Mouse (Mus musculus) heart, postnatal 0 days (tissue): ENCODE data around the gene Pou2f2. TPM values are rescaled to one million over a fixed set of nuclear protein-coding genes. Genes with fewer than 3 reads are reported as not detected.

ENCODE experiments used
- ATAC-seq: fragments of 200-750 bp; cut with Nextera tagmentation; 2 replicates; pipeline ENCODE4 v1.8.0; 2017; ENCODE audit warnings: low read depth, moderate number of reproducible peaks, moderate library complexity; ENCODE audit not compliant: insufficient read depth
- DNase-seq: peaks from one replicate; pipeline ENCODE4 v3.0.0-alpha.2; 2016; ENCODE audit warnings: low spot score
- H3K27ac ChIP-seq: fragments of 300-500 bp; sonication (generic); 2 replicates; pipeline ENCODE4 v1.5.1; 2014; ENCODE audit warnings: low read depth, mild to moderate bottlenecking
- H3K27me3 ChIP-seq: fragments of 300-500 bp; sonication (generic); 2 replicates; pipeline ENCODE4 v1.6.1; 2014; ENCODE audit warnings: low read length, mixed read lengths; ENCODE audit not compliant: control insufficient read depth, insufficient read depth
- H3K36me3 ChIP-seq: fragments of 300-500 bp; sonication (generic); replicated peaks from 2 replicates; pipeline ENCODE4 v1.6.1; 2014; ENCODE audit warnings: low read length, mixed read lengths; ENCODE audit not compliant: control insufficient read depth, insufficient read depth
- H3K4me1 ChIP-seq: fragments of 300-500 bp; sonication (generic); 2 replicates; pipeline ENCODE4 v1.6.1; 2014; ENCODE audit warnings: antibody characterized with exemption; ENCODE audit not compliant: control insufficient read depth, insufficient read depth
- H3K4me2 ChIP-seq: fragments of 300-500 bp; sonication (generic); 2 replicates; pipeline ENCODE4 v1.6.1; 2014; ENCODE audit warnings: low read depth, mild to moderate bottlenecking, low read length, moderate library complexity
- H3K4me3 ChIP-seq: fragments of 300-500 bp; sonication (generic); 2 replicates; pipeline ENCODE4 v1.5.1; 2014; ENCODE audit warnings: low read depth, low read length
- H3K9ac ChIP-seq: fragments of 300-500 bp; sonication (generic); replicated peaks from 2 replicates; pipeline ENCODE4 v1.6.1; 2014; ENCODE audit warnings: low read depth, low read length, mixed read lengths
- H3K9me3 ChIP-seq: fragments of 300-500 bp; sonication (generic); replicated peaks from 2 replicates; pipeline ENCODE4 v1.6.1; 2016; ENCODE audit warnings: low read length; ENCODE audit not compliant: control insufficient read depth
- CTCF ChIP-seq: IDR thresholded peaks from 2 replicates; pipeline ENCODE4 v1.5.1; 2016; ENCODE audit warnings: antibody characterized with exemption, control low read depth, low read depth
- EP300 ChIP-seq: IDR thresholded peaks from 2 replicates; pipeline ENCODE4 v1.6.1; 2016; ENCODE audit warnings: antibody characterized with exemption, low read depth
- WGBS: fragments of 180-500 bp; shearing (Covaris S2); extraction: QIAGEN DNeasy Blood & Tissue Kit; methylation state at CpG from one replicate; pipeline ENCODE4 v1.1.7; 2014; 5-methylcytosine and 5-hydroxymethylcytosine counted together
- polyA plus RNA-seq: library from polyadenylated mRNA; unstranded; fragments of >200 nt; fragmentation: Nextera tagmentation; extraction: Ambion mirVana; gene quantifications from 2 replicates; pipeline ENCODE4 v1.2.1, GENCODE M21; 2015
- total RNA-seq: library from RNA; depleted of rRNA; stranded (reverse); fragments of >200 nt; gene quantifications from 2 replicates; pipeline ENCODE4 v1.2.3, GENCODE M21; 2014; ENCODE audit warnings: low replicate concordance

The Pou2f2 gene
- total and polyA plus RNA-seq, 2 experiments from 2014 or later, result under 0.01 to 0.25 TPM

GRCm38 (mm10) chr7:25099581-25099980 lies 79.9 kb downstream of the Pou2f2 start:
- H3K4me3 ChIP-seq, result no peak overlapping the region
- no peak for ATAC-seq
- WGBS, result 46% methylated on average over 4 of the region's 4 CpGs
- no peaks in the 10 kb centered on the region for H3K4me1 ChIP-seq
- H3K9me3 ChIP-seq, result no peaks in the 10 kb centered on the region
- TF ChIP-seq CTCF (peak; percentile 31), EP300 (no peak)
- H3K27ac ChIP-seq, result no peak overlapping the region
- H3K9ac ChIP-seq, result no peak overlapping the region
- no peaks in the 10 kb centered on the region for H3K36me3 ChIP-seq
- no peak overlapping the region for H3K4me2 ChIP-seq
- H3K27me3 ChIP-seq, result peaks cover 10% of the 10 kb centered on the region; the same call in 1 of the 2 replicates
- no peak for DNase-seq

- H3K4me2 ChIP-seq, result no peak overlapping the region
- H3K9ac ChIP-seq, result no peak overlapping the region
- H3K4me3 ChIP-seq, result no peak overlapping the region
- H3K27ac ChIP-seq, result no peak overlapping the region
- no peaks in the 10 kb centered on the region for H3K9me3 ChIP-seq
- ATAC-seq, result no peak
- WGBS, result 58% methylated on average over 3 of the region's 3 CpGs
- TF ChIP-seq EP300 (no peak), CTCF (no peak)
- H3K36me3 ChIP-seq, result no peaks in the 10 kb centered on the region
- DNase-seq, result no peak
- H3K4me1 ChIP-seq, result no peaks in the 10 kb centered on the region
- peaks cover 10% of the 10 kb centered on the region; the same call in 1 of the 2 replicates for H3K27me3 ChIP-seq
These were observed 81.4 kb downstream of the Pou2f2 start for GRCm38 (mm10) chr7:25098169-25098568.

DNA sequence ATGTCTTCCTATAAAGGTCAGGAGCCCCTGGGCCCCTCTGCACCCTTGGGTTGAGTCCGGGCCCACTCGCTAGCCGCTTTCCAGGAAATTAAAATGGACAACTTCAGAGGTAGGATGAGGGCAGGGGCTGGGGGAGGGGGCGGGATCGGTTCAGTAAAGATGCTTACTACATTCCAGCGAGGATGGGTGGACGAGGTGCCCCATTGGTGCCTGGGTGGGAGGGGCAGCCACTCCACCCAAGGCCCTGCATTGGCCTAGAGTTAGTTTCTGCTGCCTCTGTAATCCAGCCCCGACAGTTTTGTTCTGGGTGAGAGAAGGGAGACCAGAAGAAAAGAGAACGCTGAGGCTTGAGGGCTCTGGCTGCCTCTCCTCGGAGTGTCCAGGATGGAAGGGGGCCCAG lies 89.7 kb downstream of the Pou2f2 start:
- TF ChIP-seq EP300, result no peak

DNA sequence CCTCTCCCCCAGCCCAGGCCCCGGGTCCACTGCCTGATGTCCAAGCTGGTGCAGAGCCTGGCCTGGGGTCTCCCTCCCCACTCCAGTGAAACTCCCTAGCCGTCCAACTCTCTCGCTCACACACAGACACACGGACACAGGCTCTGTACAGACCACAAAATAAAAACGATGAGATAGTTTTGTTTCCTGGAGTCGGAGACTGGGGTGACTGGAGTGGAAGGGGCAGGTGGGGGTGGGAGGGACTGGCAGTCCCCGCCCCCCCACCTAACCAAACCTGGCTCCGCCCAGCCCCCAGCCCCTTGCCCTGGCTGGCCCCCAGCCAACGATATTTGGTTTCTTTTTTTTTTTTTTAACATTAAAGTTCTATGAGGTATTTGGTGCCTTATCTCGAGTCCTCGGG lies 90.6 kb downstream of the Pou2f2 start:
- no peak for ATAC-seq
- no peak overlapping the region for H3K9ac ChIP-seq
- peaks cover 4% of the 10 kb centered on the region for H3K36me3 ChIP-seq
- 32% methylated on average over 11 of the region's 11 CpGs for WGBS
- DNase-seq, result no peak
- no peak overlapping the region for H3K4me3 ChIP-seq
- H3K4me2 ChIP-seq, result no peak overlapping the region
- H3K27ac ChIP-seq, result no peak overlapping the region
- no peaks in the 10 kb centered on the region for H3K27me3 ChIP-seq
- no peaks in the 10 kb centered on the region for H3K9me3 ChIP-seq
- no peak for TF ChIP-seq CTCF
- TF ChIP-seq EP300, result no peak
- H3K4me1 ChIP-seq, result no peaks in the 10 kb centered on the region

More for the DNA sequence above, 89.7 kb downstream of the Pou2f2 start:
- H3K9me3 ChIP-seq, result no peaks in the 10 kb centered on the region
- ATAC-seq (no peak), DNase-seq (no peak)
- H3K27me3 ChIP-seq, result no peaks in the 10 kb centered on the region
- H3K4me2 ChIP-seq, result no peak overlapping the region
- no peak overlapping the region for H3K4me3 ChIP-seq
- no peaks in the 10 kb centered on the region for H3K36me3 ChIP-seq
- no peak overlapping the region for H3K9ac ChIP-seq
- H3K4me1 ChIP-seq, result no peaks in the 10 kb centered on the region
- WGBS, result 45% methylated on average over 10 of the region's 10 CpGs
- no peak overlapping the region for H3K27ac ChIP-seq

DNA sequence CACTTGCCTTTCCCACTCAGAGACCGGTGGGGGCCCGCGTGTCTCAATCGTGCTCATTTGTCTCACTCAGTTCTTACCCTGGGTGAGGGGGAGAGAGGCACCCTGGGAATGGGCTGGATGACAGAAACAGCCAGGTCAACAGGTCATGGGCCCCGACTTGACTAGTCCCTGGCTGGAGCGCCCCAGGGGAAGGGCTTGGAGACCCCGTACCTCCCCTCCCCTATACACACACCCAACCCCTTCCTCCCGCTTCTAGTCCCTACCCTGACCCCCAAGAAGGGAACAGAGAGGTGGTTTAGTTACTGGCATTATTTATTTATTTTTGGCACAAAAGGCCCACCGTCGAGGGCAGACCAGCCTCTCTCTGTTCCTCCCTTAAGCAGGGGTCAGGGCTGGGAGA lies 91.0 kb downstream of the Pou2f2 start:
- no peak for DNase-seq
- no peak for TF ChIP-seq EP300
- no peak for TF ChIP-seq CTCF
- H3K9ac ChIP-seq, result no peak overlapping the region
- no peak for ATAC-seq
- no peak overlapping the region for H3K4me2 ChIP-seq
- no peak overlapping the region for H3K4me3 ChIP-seq
- no peaks in the 10 kb centered on the region for H3K9me3 ChIP-seq
- WGBS, result 25% methylated on average over 10 of the region's 10 CpGs
- H3K27me3 ChIP-seq, result no peaks in the 10 kb centered on the region
- peaks cover 8% of the 10 kb centered on the region for H3K36me3 ChIP-seq
- no peaks in the 10 kb centered on the region for H3K4me1 ChIP-seq
- H3K27ac ChIP-seq, result no peak overlapping the region

DNA sequence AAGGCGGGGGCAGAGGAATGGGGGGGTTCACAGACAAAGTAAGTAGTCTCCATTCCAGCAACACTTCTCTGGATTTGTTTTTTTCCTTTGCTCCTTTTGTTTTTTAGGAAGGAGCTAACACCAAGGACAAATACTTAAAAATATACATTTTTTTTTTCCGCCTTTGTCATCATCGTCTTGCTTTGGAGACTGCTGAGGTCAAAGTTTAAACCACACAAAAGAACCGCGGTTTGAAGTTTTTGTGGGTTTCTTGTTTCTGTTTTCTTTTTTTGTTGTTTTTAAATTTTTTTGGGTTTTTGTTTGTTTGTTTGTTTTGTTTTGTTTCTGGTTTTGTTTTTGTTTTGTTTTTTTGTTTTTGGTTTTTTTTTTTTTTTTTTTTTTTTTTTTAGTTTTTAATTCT lies 91.6 kb downstream of the Pou2f2 start:
- Histone ChIP-seq H3K27ac (no peak overlapping the region), H3K4me1 (no peaks in the 10 kb centered on the region), H3K4me2 (no peak overlapping the region), H3K36me3 (peaks cover 14% of the 10 kb centered on the region), H3K4me3 (no peak overlapping the region), H3K27me3 (no peaks in the 10 kb centered on the region), H3K9ac (no peak overlapping the region), H3K9me3 (no peaks in the 10 kb centered on the region)
- no peak for ATAC-seq
- 81% methylated on average over 5 of the region's 5 CpGs for WGBS
- DNase-seq, result no peak
- TF ChIP-seq CTCF, result no peak
- no peak for TF ChIP-seq EP300
